Mouse (Mus musculus): ENCODE measurements around the gene Dtd1. TPM values are rescaled to one million over a fixed set of nuclear protein-coding genes. Genes with fewer than 3 reads are reported as not detected.

The Dtd1 gene
- total RNA-seq, 2 experiments from 2014 or later = 25.5 to 26.9 TPM

DNA sequence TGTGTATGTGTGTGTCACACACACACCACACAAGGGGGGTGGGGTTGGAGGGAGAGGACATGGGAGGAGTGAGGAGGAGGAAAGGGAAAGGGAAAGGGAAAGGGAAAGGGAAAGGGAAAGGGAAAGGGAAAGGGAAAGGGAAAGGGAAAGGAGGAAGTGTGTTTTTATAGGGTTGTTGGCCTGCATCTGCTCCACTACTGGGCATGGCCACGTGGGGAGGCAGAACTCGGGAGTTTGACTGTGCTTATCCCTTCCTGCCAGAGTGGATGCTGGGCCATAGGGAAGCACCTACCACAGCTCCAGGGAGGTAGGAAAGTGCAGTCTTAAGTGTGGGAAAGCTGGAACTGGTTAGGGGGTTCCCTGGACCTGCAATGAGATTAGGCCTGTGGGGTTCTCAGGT is 114.9 kb downstream of the Dtd1 start:
- no peak for DNase-seq (ENCODE audit: low spot score in 2 of 2)

- DNase-seq (ENCODE audit: low spot score in 2 of 2) = no peak
Observed at GRCm38 (mm10) chr2:144715211-144715768, 115.6 kb downstream of the Dtd1 start.

- no peak for DNase-seq (ENCODE audit: low spot score in 2 of 2)
Observed at GRCm38 (mm10) chr2:144716248-144716647, 116.6 kb downstream of the Dtd1 start.

DNA sequence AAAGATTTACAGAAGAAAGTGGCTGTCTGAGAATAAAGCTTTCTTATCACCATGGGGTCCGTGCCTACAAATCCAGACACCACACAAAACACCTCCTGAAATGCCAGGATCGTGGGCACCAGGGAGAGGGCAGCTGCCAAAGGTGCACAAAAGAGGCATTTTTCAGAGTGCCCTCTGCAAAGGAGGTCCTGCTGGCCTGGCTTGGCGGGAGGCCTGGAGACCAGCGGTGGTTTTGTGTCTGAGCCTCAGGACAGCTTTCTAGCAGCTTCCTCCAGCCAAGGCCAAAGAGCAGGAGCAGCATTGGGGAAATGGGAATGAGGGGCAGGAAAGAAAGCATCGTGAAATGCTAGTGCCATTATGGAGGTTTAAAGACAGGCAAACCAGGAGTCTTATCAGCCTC is 118.6 kb downstream of the Dtd1 start:
- DNase-seq (ENCODE audit: low spot score in 2 of 2) = no peak

DNA sequence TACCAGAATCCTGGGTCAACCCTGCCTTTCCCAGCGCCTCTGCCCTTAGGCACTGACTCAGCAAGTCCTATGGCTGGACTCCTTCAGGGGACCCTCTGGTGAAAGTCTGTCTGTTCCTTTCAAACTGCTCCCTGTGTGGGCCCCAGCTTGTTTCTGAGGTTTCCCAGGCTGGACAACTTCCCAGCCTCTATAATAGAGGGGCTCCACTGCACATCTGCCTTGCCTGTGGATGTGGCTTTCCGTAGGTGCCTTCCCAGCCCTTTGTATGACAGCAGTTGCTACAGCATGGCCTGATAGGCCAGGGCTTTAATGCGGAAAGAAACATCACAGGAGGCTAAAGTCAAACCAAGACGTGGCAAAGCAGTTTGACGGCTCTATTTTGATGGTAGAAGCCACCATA is 119.6 kb downstream of the Dtd1 start:
- DNase-seq (ENCODE audit: low spot score in 2 of 2) = no peak

DNA sequence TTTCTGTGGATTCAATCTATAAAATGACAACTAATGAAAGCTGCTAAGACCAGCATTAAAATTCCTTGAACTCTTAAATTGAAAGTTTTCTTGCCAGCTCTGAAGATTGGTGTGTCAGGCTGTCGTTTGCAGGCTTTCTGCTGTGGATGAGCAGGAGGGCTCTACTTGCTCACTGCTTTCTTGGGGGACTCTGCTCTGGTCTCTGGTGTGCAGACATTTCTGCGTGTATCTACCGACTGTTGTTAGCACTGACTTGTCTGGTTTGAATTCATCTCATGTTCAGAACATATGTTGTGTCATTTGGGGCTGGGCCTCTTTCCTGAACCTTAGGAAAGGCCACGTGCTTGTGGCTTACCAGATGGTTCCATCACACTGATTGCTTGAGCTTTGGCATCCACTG is 120.0 kb downstream of the Dtd1 start:
- DNase-seq (ENCODE audit: low spot score in 2 of 2) = no peak

DNA sequence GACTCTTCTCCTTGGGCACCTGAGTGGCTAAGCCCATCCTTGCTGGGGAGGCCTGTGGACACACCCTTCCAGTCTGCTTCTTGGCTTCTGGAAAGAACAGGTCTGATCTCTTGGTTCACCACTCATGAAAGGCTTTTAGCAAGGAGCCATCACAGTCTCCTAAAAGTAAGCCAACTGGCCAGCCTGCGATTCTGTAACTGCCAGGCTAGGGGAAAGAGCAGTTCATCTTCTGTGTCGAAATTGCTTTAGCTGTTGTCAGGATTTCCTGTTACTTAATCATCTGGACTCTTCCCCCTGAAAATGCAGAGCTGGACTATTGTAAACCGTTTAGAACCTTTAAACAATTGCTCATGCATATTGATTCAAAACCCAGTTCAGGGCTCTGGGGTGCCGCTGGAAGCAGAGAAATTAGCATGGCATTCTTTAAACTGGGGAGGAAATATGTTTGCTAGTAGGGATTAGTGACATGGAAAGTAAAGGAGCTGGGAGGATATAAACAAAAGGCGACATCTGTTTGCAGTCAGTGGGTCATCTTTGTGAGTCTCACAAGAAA is 120.8 kb downstream of the Dtd1 start:
- no peak for DNase-seq (ENCODE audit: low spot score in 2 of 2)

- no peak for DNase-seq (ENCODE audit: low spot score in 2 of 2)
Observed at GRCm38 (mm10) chr2:144724679-144725078, 125.0 kb downstream of the Dtd1 start.

DNA sequence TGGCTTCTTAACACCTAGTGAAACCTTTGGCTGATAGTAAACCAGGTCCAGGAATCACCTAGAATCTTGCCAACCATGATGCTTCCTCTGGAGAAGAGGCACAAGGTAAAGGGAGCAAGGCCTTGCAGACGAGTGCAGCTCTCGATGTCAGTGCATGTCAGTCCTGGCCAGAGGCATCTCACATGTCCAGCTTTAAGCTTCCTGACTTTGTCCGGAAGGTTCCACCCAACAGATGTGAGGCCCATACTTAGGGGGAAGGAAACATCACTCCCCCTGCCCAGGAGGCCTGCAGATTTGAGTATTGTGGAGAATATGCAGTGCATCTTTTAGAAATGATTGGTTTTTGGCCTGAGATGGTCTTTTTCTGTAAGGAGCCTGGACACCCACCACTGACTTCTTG is 127.4 kb downstream of the Dtd1 start:
- no peak for DNase-seq (ENCODE audit: low spot score in 2 of 2)

- DNase-seq (ENCODE audit: low spot score in 2 of 2) = no peak
Observed at GRCm38 (mm10) chr2:144729776-144730175, 130.1 kb downstream of the Dtd1 start.

DNA sequence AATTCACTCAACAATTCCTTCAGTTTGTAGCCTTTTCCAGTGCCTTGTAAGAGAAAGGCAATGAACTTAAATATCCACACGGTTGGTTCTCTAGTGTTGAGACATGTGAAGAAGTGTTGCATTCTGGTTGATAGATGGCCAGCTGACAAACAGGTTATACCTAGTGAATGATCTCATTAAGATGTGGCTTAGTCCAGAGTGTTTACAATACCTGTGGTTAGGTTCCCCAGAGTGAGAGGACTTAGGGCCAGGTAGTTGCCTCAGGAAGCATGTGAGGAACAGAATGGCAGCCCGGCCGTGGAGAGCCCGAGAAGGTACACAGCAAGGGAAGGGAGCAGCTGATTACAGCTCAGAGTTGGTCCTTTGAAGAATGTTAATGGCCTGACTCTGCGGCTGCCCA is 138.5 kb downstream of the Dtd1 start:
- no peak for DNase-seq (ENCODE audit: low spot score in 2 of 2)

GRCm38 (mm10) chr2:144738576-144738975 is 138.9 kb downstream of the Dtd1 start:
- no peak for DNase-seq (ENCODE audit: low spot score in 2 of 2)

DNA sequence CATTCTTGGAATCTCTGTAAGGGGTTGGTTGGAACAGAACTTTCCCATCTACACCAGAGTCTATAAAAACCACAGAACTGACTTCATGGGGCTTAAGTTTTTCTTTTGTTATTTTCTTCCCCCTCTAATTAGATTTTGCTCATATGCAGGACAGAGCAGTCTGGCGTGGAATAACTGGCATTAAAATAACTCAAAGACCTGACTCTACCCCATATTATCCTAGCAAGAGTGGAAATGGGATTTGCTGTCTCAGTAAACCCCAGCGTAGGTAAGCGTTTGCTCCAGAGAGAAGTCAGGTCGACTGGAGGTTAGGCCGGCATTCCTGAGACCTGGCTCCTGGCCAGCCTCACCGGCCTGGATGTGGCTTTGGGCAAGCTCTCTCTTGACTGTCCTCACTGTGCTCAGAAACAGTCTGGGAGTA is 140.9 kb downstream of the Dtd1 start:
- DNase-seq (ENCODE audit: low spot score in 2 of 2) = no peak

- no peak for DNase-seq (ENCODE audit: low spot score in 2 of 2)
Observed at GRCm38 (mm10) chr2:144741973-144742372, 142.3 kb downstream of the Dtd1 start.

GRCm38 (mm10) chr2:144743316-144743715 is 143.6 kb downstream of the Dtd1 start:
- no peak for DNase-seq (ENCODE audit: low spot score in 2 of 2)

DNA sequence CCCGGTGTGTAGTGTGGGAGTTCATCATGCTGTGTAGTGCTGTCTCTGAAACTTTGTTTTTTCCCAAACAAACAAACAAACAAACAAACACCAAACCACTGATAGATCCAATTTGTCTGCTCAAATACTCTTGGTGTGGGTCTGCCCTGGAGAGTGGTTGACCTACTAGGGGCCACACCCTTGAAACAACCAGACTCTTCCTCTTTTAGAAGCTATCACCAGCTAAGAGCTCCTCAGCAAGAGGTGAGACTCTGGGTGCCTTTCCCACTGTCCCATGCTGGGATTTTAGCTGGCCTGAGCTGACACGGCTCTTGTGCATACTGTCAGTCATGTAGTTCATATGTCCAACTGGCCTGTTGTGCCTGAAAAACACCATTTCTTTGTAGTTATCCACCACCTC is 145.6 kb downstream of the Dtd1 start:
- no peak for DNase-seq (ENCODE audit: low spot score in 2 of 2)

DNA sequence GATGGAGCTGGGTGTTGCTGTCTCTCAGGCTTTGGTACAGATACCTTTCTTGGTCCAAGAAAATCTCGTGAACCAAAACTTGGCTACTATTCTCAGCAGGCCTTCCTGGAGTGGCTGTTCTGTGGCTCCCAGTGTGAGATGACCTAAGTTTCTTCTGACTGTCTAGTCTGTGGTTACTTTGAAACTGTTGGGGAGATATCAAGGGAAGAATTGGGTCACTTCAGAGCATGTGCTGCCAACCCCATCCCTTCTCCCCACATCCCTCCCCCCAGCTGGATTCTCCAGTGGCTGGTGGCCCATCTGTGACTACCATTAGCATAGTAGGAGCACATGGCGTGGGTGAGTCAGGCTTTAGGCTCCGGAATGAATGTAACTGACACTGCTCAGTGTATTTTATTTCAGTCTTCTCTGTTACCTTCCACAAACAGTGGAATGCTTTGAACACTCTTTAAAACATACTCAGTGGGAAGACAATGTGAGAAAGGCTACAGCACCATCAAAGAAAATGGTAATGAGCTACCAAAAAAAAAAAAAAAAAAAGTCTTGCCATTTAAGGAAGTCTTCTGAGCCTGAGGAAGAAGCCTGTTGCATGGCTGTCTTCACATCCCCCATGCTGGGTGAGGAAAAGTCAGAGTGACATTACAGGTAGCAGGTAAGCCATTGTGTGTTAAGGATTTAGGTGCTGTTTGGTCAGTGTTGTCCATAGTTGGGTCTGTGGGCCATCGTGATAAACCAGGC is 146.5 kb downstream of the Dtd1 start:
- no peak for DNase-seq (ENCODE audit: low spot score in 2 of 2)

DNA sequence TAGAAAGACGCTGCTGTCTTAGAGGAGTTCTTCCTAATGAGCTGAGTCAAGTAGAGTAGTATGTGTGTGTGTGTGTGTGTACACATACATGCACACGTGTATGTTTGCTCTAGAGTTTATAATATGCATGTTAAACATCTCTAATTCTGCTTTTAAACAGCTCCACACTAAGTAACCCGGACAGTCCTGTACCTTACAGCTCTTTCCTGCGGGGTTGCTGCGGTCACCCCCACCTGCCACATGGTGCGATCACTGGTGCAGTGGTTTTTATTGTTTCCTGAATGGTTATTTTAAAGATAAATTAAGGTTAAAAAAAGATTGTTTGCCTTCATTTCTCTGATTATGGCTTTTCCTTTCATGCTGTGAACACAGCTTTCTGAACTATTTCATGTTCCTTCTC is 153.9 kb downstream of the Dtd1 start:
- no peak for DNase-seq (ENCODE audit: low spot score in 2 of 2)

GRCm38 (mm10) chr2:144755016-144755415 is 155.3 kb downstream of the Dtd1 start:
- no peak for DNase-seq (ENCODE audit: low spot score in 2 of 2)

- no peak for DNase-seq (ENCODE audit: low spot score in 2 of 2)
Observed at GRCm38 (mm10) chr2:144760666-144761065, 161.0 kb downstream of the Dtd1 start.

GRCm38 (mm10) chr2:144763706-144764105 is 164.0 kb downstream of the Dtd1 start:
- no peak for DNase-seq (ENCODE audit: low spot score in 2 of 2)

DNA sequence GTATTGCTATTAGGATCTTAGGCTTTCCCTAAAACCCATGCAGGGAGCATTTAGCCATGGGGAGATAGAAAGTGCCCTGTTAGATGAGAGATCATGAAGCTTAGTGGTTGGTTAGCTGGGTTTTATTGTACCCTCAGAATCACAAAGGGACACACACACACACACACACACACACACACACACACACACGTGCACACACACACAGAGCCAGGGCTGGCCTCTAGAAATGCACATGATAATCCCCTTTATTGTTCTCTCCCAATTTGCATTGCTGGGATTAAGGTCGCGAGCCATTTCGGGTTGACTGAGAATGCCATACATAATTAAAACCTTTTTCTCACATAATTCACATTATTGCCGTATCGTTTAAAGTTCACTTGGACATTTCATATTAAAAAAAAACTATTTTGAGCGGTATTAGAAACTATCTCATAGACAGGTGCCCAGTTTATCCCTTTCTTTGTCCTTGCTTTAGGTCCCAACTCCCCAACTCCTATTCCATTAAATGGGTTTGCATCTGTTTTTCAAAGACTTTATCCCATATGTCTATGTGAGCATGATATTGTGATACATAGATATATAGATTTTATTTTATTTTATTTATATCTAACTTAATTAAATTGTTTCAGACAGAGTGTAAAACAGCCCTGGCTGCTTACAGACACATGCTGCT is 164.6 kb downstream of the Dtd1 start:
- DNase-seq (ENCODE audit: low spot score in 2 of 2) = no peak
